Mouse (Mus musculus): Measurements from ENCODE around the gene Lcn2.
"Not testable (repeated sequence)": the region's sequence is repeated elsewhere in the genome, so short reads cannot be mapped to it uniquely, and the experiment has no call there.

Gene Lcn2

GRCm38 (mm10) chr2:32367315-32367714 lies 20.7 kb downstream of the Lcn2 start:
- DNase-seq (ENCODE audit: low spot score) = no peak

GRCm38 (mm10) chr2:32364121-32364520 lies 23.9 kb downstream of the Lcn2 start:
- DNase-seq (ENCODE audit: low spot score) = no peak

GRCm38 (mm10) chr2:32363376-32364106 lies 24.5 kb downstream of the Lcn2 start:
- DNase-seq (ENCODE audit: low spot score) = peak; percentile 52

DNA sequence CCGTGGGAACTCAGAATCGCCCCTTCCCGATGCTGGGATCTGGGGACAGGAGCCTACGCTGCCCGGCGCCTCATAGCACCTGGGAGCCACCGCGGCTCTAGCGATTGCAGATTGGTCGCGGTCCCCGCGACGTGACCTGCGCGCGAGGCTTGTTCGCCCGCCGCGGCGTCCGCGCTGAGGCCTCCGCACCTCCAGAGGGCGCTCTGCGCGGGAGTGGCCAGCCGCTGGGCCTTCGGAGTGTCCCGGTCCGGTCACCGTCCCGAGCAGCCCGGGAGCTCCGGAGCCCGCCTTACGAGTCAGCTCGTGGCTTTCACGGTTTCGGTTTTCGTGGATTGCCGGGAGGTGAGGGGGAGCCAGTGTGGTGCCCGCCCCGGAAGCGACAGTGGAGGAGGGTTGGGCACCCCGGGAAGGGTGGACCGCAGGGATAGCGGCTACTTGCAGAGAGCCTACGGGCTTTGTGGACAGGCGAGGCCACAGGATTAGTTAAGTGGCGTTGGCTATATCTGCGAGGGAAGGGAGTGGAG lies 25.2 kb downstream of the Lcn2 start:
- peak; percentile 82 for DNase-seq (ENCODE audit: low spot score)

DNA sequence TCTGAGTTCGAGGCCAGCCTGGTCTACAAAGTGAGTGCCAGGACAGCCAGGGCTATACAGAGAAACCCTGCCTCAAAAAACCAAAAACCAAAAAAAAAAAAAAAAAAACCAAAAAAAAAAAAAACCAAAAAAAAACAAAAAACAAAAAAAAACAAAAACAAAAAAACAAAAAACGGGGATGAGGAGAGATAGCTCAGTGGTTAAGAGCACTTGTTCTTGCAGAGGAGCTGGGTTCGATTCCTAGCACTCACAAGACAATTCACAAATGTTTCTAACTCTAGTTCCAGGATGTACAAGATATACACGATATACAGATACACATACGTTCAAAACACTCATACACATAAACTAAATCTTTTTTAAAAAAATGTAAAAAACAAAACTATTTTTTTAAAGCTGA lies 25.8 kb downstream of the Lcn2 start:
- DNase-seq (ENCODE audit: low spot score) = not testable (repeated sequence)

DNA sequence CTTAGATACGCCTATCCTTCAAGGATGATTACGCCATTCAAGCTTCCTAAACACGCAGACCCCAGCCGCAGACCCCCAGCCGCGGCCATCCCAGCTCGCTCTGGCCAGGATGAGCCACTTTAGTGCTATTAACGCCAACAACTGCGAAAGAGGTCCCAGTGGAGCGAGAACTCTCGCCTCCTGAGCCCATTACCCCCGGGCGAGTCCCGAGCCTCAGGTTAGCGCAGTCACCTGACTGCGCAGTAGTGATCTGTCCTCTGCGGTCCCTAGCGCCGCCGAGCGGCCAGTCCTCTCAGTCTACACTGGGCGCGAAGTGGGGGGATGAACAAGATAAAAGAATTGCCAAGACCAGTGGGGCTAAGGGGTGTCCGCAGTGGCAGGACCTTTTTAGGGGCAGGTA lies 26.6 kb downstream of the Lcn2 start:
- peak; percentile 79 for DNase-seq (ENCODE audit: low spot score)

DNA sequence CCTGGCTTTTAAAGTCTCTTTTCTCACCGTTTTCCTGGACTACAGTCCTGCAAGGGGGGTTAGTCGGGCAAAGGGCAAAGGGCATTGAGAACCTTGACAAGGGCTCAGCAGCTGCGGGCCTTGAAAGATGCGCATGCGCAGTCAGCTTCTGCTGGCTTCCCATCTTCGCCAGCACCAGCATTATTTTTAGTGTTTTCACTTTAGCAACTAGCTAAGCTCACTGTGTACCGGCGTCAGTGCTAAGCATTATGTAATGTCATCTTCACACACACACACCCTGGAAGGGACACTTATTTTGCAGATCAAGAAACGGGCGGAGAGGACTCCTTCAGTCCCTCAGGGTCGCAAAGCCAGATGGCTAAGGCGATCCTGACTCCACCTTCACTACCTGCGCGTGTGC lies 27.3 kb downstream of the Lcn2 start:
- peak; percentile 79 for DNase-seq (ENCODE audit: low spot score)

GRCm38 (mm10) chr2:32358381-32358780 lies 29.7 kb downstream of the Lcn2 start:
- no peak for DNase-seq (ENCODE audit: low spot score)

GRCm38 (mm10) chr2:32357710-32358109 lies 30.3 kb downstream of the Lcn2 start:
- no peak for DNase-seq (ENCODE audit: low spot score)

- DNase-seq (ENCODE audit: low spot score) = no peak
Observed at GRCm38 (mm10) chr2:32356216-32356615, 31.8 kb downstream of the Lcn2 start.

DNA sequence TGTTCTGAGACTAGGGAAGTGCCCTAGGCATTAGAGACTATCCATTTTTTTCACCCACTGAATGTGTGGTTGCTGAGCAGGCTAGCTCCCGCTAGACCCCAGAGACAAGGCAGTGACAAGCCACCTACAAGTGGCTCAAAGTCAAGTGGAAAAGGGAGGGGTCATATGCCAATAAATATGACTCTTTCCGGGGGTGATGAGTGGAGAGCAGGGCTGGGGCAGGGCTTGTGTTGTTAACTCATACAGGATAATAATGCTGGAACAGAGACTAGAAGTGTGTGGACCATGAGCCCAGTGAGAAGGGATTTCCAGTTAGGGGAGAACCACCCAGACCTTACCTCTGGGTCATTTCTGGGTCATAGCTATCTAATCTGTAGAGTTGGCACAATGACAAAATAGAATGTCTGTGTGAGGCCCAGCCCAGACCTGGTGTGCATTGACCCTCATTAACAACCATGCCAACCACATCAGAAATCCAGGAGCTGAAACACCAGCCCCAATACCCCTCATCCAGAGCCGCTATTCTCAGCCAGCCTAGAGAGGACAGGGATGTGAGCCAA lies 33.6 kb downstream of the Lcn2 start:
- no peak for DNase-seq (ENCODE audit: low spot score)

- no peak for DNase-seq (ENCODE audit: low spot score)
Observed at GRCm38 (mm10) chr2:32353836-32354235, 34.2 kb downstream of the Lcn2 start.

DNA sequence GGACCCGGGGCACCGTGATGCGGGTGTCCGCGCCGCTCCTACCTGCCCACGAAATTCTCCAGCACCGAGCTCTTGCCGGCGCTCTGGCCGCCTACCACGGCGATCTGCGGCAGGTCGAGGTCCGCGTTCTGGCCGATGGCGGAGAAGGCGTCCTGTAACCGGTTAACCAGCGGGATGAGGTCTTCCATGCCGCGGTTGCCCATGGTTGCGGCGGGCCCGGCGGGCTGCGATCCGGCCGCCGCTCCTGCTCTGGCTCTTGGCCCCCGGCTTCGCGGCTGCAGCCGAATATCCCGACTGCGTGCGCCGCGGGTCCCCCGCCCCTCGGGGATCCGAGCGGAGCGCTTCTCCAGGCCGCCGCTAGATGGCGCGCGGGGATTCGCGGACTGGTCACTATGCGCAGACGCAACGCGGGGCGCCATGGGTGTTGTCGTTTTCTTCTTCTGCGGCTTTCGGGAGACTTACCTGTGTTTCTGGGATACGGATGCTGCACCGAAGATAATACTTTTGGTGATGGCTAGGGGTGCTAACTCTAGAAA lies 35.0 kb downstream of the Lcn2 start, which contains the start of gene Dnm1:
Gene Dnm1 (minus strand): TSS at position 332 of the 536 bp plus-strand sequence.
- DNase-seq (ENCODE audit: low spot score) = peak; percentile 75

DNA sequence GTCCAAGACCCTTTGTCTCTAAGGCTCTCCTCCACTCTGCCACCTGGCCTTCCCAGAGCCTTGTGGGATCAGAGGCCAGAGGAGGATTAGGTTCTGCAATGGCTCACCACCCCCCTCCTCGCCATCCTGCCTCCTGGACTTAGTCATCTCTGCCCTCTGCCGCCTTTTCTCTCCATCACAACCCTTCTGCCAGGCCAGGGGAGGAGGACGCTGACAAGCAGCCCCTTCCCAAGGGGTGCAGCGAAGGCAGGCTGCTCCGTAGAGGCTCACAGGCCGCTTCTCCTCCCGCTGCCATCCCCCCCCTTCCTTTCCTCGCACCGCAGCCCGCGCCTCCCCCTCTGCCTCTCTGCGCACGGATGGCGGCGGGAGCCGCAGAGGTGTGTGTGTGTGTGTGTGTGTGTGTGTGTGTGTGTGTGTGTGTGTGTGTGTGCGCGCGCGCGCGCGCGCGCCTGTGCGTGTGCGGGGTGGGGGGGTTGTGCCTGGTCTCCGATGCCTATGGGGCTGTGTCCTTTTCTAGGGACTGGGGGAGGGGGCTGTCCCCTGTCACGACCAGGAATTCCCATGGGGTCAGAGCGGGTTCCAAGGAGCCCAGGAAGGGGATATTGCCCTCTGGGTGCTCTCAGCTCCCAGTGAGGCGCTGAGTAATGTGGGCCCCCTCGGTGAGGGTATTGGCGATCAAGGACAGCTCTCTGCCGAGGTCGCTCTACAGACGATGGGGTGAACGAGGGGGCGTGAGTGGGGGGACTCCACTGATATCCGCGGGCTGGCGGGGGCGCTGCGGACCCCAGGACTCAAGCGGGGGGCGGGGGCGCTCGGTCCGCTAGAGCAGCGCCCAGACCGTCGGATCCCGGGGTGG lies 35.7 kb downstream of the Lcn2 start, which contains the start of gene Ciz1:
Gene Ciz1 (plus strand): TSS at position 177 of the 856 bp plus-strand sequence.
- DNase-seq (ENCODE audit: low spot score) = no peak

DNA sequence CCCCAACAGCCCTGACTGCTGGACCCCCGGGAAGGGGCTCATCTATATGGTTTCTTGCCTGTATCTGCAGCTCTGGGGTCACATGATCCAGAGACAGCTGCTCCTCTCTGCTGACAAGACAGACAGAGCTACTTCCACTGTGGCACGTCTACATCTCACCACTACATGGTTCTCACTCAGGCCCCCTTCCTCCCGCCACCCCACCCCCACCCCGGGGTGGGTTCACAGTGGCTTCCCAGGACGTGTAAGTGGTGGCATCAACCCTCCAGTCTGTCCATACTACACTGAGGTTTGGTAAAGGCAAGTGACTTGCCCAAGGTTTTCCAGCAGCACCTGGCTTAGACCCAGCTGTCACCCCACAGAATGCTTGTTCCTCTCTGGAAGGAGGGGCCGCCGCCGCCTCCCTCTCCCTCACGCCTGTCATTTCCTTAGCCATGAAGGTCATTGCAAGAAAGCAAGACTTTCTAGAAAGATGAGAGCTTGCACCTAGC lies 36.5 kb downstream of the Lcn2 start:
- no peak for DNase-seq (ENCODE audit: low spot score)

GRCm38 (mm10) chr2:32350471-32351051 lies 37.5 kb downstream of the Lcn2 start:
- no peak for DNase-seq (ENCODE audit: low spot score)

GRCm38 (mm10) chr2:32349625-32350255 lies 38.3 kb downstream of the Lcn2 start:
- no peak for DNase-seq (ENCODE audit: low spot score)

DNA sequence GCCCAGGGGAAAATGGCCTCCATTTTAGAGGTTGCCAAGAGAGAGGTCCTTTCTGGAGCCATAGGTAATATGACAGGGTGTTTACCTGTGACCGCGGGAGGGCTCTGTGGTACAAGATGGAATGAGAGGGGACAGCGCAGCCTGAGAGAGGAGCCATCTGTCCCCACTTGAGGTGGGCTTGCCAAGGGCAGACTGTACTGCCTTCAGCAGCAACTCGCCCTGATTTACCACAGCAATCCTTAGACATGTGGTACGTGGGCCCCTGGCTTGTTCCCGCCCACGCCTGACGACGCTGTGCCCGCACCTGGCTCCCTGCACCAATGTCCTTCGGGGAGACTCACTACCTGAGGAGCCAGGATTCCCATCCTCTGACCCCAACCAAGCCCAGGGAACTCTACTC lies 39.7 kb downstream of the Lcn2 start:
- DNase-seq (ENCODE audit: low spot score) = no peak

GRCm38 (mm10) chr2:32347019-32347418 lies 41.0 kb downstream of the Lcn2 start:
- no peak for DNase-seq (ENCODE audit: low spot score)

GRCm38 (mm10) chr2:32344598-32345321 lies 43.3 kb downstream of the Lcn2 start:
- no peak for DNase-seq (ENCODE audit: low spot score)

DNA sequence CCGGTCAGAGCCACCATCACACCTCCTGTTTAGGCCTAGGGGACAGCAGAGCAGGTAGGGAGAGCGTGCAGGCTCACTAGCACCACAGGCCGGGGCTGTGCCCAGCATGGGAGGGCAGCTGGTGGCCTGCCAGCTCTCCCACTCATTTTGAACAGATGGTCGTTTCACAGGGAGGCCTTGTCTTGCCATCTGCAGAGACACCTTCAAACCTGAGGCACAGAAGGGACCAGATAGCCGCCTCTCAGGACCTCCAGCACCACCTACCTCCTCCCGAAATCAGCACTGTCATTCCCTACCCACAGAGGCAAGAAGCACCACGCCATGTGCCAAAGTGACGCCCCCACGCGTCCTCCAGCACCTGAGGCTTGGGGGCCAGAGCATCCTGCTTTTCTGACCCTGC lies 44.0 kb downstream of the Lcn2 start:
- no peak for DNase-seq (ENCODE audit: low spot score)

Data from c-Kit-positive CD71-positive TER-119-positive erythroid progenitor cells, embryonic 14.5 days (primary cell).